Mouse (Mus musculus) kidney, adult 2 months (tissue): ENCODE data around the gene Olfr714. TPM values are rescaled to one million over a fixed set of nuclear protein-coding genes. Genes with fewer than 3 reads are reported as not detected.
"Not testable (repeated sequence)": the region's sequence is repeated elsewhere in the genome, so short reads cannot be mapped to it uniquely, and the experiment has no call there.

Experiments used
- DNase-seq: peaks from one replicate; pipeline ENCODE4 v3.0.0; 2021
- H3K27ac ChIP-seq: fragments of 200-500 bp; 2 replicates; pipeline ENCODE4 v1.5.1; 2012; ENCODE audit warnings: low read depth, low read length, control low read depth, inconsistent platforms; ENCODE audit not compliant: insufficient read depth
- H3K27me3 ChIP-seq: fragments of 200-500 bp; replicated peaks from 2 replicates; pipeline ENCODE4 v1.6.1; 2012; ENCODE audit warnings: mild to moderate bottlenecking, moderate library complexity, low read length, inconsistent platforms; ENCODE audit not compliant: control insufficient read depth, insufficient read depth
- H3K36me3 ChIP-seq: fragments of 200-500 bp; 2 replicates; pipeline ENCODE4 v1.6.1; 2012; ENCODE audit warnings: mild to moderate bottlenecking, moderate library complexity, low read length, inconsistent platforms; ENCODE audit not compliant: control insufficient read depth, insufficient read depth
- H3K4me1 ChIP-seq: fragments of 200-500 bp; 2 replicates; pipeline ENCODE4 v1.6.1; 2011; ENCODE audit warnings: low read length; ENCODE audit not compliant: control insufficient read depth, insufficient read depth
- H3K4me3 ChIP-seq: fragments of 200-500 bp; 2 replicates; pipeline ENCODE4 v1.5.1; 2011; ENCODE audit warnings: mild to moderate bottlenecking, low read depth, low read length, control low read depth; ENCODE audit not compliant: insufficient read depth
- CTCF ChIP-seq: fragments of 200-500 bp; conservative IDR thresholded peaks from 2 replicates; pipeline ENCODE4 v1.5.1; 2011; ENCODE audit warnings: low read depth, mild to moderate bottlenecking, control low read depth, low read length, moderate library complexity, mixed read lengths; ENCODE audit not compliant: insufficient read depth, insufficient read length
- POLR2A ChIP-seq: fragments of 200-500 bp; IDR thresholded peaks from one replicate; pipeline ENCODE4 v1.6.1; 2011; ENCODE audit warnings: low read depth, low read length, control low read depth
- WGBS: fragments of 180-500 bp; shearing (Covaris S2); methylation state at CpG from one replicate; pipeline ENCODE4 v1.1.7; 2018; 5-methylcytosine and 5-hydroxymethylcytosine counted together
- polyA plus RNA-seq: library from polyadenylated mRNA; depleted of rRNA; stranded (reverse); fragments of >200 nt; gene quantifications from 2 replicates; pipeline ENCODE4 v1.2.3, GENCODE M21; 2012; rRNA removed

Olfr714 gene
- polyA plus RNA-seq, 1 experiment = not detected

DNA sequence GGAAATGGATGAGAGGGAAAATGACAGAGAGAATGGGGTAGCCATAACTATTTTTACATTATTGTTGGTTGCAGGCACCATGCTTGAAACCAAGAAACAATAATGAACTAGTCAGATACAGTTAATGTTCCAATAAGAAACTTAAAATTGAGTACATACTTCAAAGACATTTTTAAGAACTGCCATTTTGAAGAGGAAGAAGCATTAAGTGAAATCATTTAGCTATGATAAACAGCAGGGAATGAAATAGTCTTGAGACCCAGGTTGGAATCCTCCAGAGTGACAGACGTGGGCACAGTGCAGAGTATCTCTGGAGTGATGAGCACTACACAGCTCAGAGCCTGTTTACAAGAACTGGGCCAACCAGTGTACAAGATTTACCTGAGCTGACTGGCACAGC is 22.1 kb downstream of the Olfr714 start, which contains the start of gene Olfr17:
Olfr17 (plus strand) TSS at position 301 of the 400 bp plus-strand sequence.
- Histone ChIP-seq H3K4me3 (no peak within 1 kb of the TSS), H3K27me3 (no peaks in the 10 kb centered on the region), H3K27ac (no peak within 1 kb of the TSS), H3K36me3 (no peaks in the 10 kb centered on the region), H3K4me1 (no peaks in the 10 kb centered on the region)
- no peak for DNase-seq
- WGBS = 35% methylated on average over 1 of the region's 1 CpGs
- no peak for TF ChIP-seq POLR2A
- TF ChIP-seq CTCF = no peak

DNA sequence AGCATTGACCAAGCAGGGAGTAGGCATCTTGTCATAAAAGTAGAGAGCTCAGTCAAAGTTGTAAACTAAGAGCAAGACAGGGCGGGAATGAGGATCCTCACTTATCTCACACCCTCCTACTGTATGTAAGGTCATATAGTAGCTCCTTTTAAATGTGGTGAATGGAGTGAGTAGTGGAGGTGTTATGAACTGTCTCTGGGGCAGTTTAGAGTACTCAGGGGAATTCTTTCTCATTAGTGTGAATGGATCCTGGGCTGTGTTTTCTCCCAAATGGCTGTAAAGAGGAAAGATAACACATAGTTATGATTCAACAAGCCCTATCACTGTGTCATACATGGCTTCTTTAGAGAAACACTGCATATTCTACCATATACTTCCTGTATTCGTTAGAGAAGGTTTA is 39.5 kb downstream of the Olfr714 start, which contains the start of gene Olfr715b:
Olfr715b (minus strand) TSS at position 101 of the 400 bp plus-strand sequence.
- H3K27me3 ChIP-seq, H3K4me3 ChIP-seq, H3K36me3 ChIP-seq, H3K4me1 ChIP-seq, H3K27ac ChIP-seq, DNase-seq: not testable (repeated sequence)
- 70% methylated on average over 2 of the region's 2 CpGs for WGBS

Other genes with a start within 250 kb of the Olfr714 start
- not detected in 2 replicates for gene Olfr702, start 237.1 kb upstream of the Olfr714 start, polyA plus RNA-seq
- gene Olfr703, start 227.6 kb upstream of the Olfr714 start, polyA plus RNA-seq = not detected in 2 replicates
- gene Olfr704, start 207.8 kb upstream of the Olfr714 start, polyA plus RNA-seq = not detected in 2 replicates
- not detected in 2 replicates for gene Olfr705, start 194.1 kb upstream of the Olfr714 start, polyA plus RNA-seq
- gene Olfr706, start 182.8 kb upstream of the Olfr714 start, polyA plus RNA-seq = not detected in 2 replicates
- gene Olfr707, start 169.7 kb upstream of the Olfr714 start, polyA plus RNA-seq = not detected in 2 replicates
- not detected in 2 replicates for gene Olfr1532-ps1, start 163.0 kb upstream of the Olfr714 start, polyA plus RNA-seq
- not detected in 2 replicates for gene Olfr709-ps1, start 138.8 kb upstream of the Olfr714 start, polyA plus RNA-seq
- not detected in 2 replicates for gene Olfr710, start 122.7 kb upstream of the Olfr714 start, polyA plus RNA-seq
- not detected in 2 replicates for gene Olfr6, start 107.0 kb upstream of the Olfr714 start, polyA plus RNA-seq
- not detected in 2 replicates for gene Olfr711, start 95.5 kb upstream of the Olfr714 start, polyA plus RNA-seq
- gene Olfr2, start 64.9 kb upstream of the Olfr714 start, polyA plus RNA-seq = not detected in 2 replicates
- gene Olfr713, start 39.8 kb upstream of the Olfr714 start, polyA plus RNA-seq = not detected in 2 replicates
- gene Olfr17, start 22.2 kb downstream of the Olfr714 start, polyA plus RNA-seq = not detected in 2 replicates
- gene Olfr715b, start 39.4 kb downstream of the Olfr714 start, polyA plus RNA-seq = not detected in 2 replicates
- not detected in 2 replicates for gene Olfr715, start 60.1 kb downstream of the Olfr714 start, polyA plus RNA-seq
- not detected in 2 replicates for gene Olfr716, start 67.3 kb downstream of the Olfr714 start, polyA plus RNA-seq
- not detected in 2 replicates for gene Nlrp14, start 96.0 kb downstream of the Olfr714 start, polyA plus RNA-seq
- gene Rbmxl2, start 138.5 kb downstream of the Olfr714 start, polyA plus RNA-seq = not detected in 2 replicates